Mouse (Mus musculus): Measurements from ENCODE around the gene H2-M1.

H2-M1 gene

DNA sequence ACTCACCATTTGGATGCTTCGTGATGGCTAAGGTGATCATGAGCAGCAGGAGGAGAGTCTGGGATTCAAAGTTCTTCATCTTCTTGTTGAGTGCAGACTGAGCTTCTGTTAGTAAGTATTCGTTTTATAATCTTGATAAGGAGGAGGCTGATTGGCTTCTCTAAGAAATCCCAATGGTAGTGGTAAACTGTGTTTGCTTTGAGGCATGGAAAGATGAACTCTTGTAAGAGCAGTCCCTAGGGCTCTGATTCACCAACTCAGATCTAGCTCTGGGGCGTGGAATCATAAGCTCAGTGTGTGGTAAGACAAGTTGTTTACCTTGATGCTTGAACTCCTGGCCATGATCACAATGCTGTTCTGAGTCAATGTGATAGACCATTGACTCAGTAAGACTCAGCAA, at the start of gene H2-M1:
H2-M1 (minus strand) TSS at position 101 of the 400 bp plus-strand sequence.
- CTCF ChIA-PET = no interaction called here

- CTCF ChIA-PET = no interaction called here
Observed at GRCm38 (mm10) chr17:36697693-36698092, 25.7 kb upstream of the H2-M1 start.

GRCm38 (mm10) chr17:36642566-36642965, 29.5 kb downstream of the H2-M1 start, which contains the start of gene H2-M9:
H2-M9 (minus strand) TSS chr17:36642666.
- CTCF ChIA-PET = no interaction called here
